Mouse (Mus musculus) kidney, embryonic 15.5 days (tissue): ENCODE measurements around the gene Ehd3. TPM values are rescaled to one million over a fixed set of nuclear protein-coding genes. Genes with fewer than 3 reads are reported as not detected.
"Not testable (repeated sequence)": the region's sequence is repeated elsewhere in the genome, so short reads cannot be mapped to it uniquely, and the experiment has no call there.

Source experiments
- ATAC-seq: fragments of 200-750 bp; cut with Nextera tagmentation; replicated peaks from 2 replicates; pipeline ENCODE4 v1.8.0; 2017; ENCODE audit warnings: moderate TSS enrichment; ENCODE audit not compliant: low FRiP score
- H3K27ac ChIP-seq: fragments of 300-500 bp; sonication (generic); 2 replicates; pipeline ENCODE4 v1.5.1; 2015; ENCODE audit warnings: mild to moderate bottlenecking, inconsistent platforms
- H3K27me3 ChIP-seq: fragments of 300-500 bp; sonication (generic); 2 replicates; pipeline ENCODE4 v1.6.1; 2015; ENCODE audit warnings: inconsistent platforms
- H3K36me3 ChIP-seq: fragments of 300-500 bp; sonication (generic); 2 replicates; pipeline ENCODE4 v1.6.1; 2015; ENCODE audit warnings: inconsistent platforms
- H3K4me1 ChIP-seq: fragments of 300-500 bp; sonication (generic); 2 replicates; pipeline ENCODE4 v1.6.1; 2015; ENCODE audit warnings: inconsistent platforms
- H3K4me2 ChIP-seq: fragments of 300-500 bp; sonication (generic); 2 replicates; pipeline ENCODE4 v1.6.1; 2015; ENCODE audit warnings: moderate library complexity, mild to moderate bottlenecking, inconsistent platforms
- H3K4me3 ChIP-seq: fragments of 300-500 bp; sonication (generic); replicated peaks from 2 replicates; pipeline ENCODE4 v1.5.1; 2015; ENCODE audit warnings: mild to moderate bottlenecking, inconsistent platforms
- H3K9ac ChIP-seq: fragments of 300-500 bp; sonication (generic); 2 replicates; pipeline ENCODE4 v1.6.1; 2015; ENCODE audit warnings: mild to moderate bottlenecking, inconsistent platforms
- H3K9me3 ChIP-seq: fragments of 300-500 bp; sonication (generic); replicated peaks from 2 replicates; pipeline ENCODE4 v1.6.1; 2016; ENCODE audit warnings: inconsistent platforms
- WGBS: fragments of 180-500 bp; shearing (Covaris S2); methylation state at CpG from one replicate; pipeline ENCODE4 v1.1.7; 2015; ENCODE audit warnings: mixed read lengths; 5-methylcytosine and 5-hydroxymethylcytosine counted together
- polyA plus RNA-seq: library from polyadenylated mRNA; unstranded; fragments of >200 nt; fragmentation: Nextera tagmentation; extraction: Ambion mirVana; gene quantifications from 2 replicates; pipeline ENCODE4 v1.2.1, GENCODE M21; 2015

Gene Ehd3
- polyA plus RNA-seq, 1 experiment from 2014 or later, result 21.3 TPM

GRCm38 (mm10) chr17:73830511-73830910 lies 26.6 kb downstream of the Ehd3 start:
- Histone ChIP-seq H3K4me2 (no peak overlapping the region), H3K9me3 (no peaks in the 10 kb centered on the region), H3K36me3 (peaks cover 13% of the 10 kb centered on the region), H3K27ac (no peak overlapping the region), H3K9ac (no peak overlapping the region), H3K27me3 (no peaks in the 10 kb centered on the region), H3K4me3 (no peak overlapping the region), H3K4me1 (no peaks in the 10 kb centered on the region)
- 81% methylated on average over 1 of the region's 1 CpGs for WGBS
- ATAC-seq, result no peak

GRCm38 (mm10) chr17:73831427-73831826 lies 27.5 kb downstream of the Ehd3 start:
- 29% methylated on average over 4 of the region's 4 CpGs for WGBS
- Histone ChIP-seq H3K4me2 (no peak overlapping the region), H3K4me1 (no peaks in the 10 kb centered on the region)

GRCm38 (mm10) chr17:73832901-73833300 lies 29.0 kb downstream of the Ehd3 start:
- no peak for ATAC-seq
- Histone ChIP-seq H3K9ac (no peak overlapping the region), H3K9me3 (no peaks in the 10 kb centered on the region), H3K36me3 (peaks cover 5% of the 10 kb centered on the region; the same call in 1 of the 2 replicates), H3K27me3 (no peaks in the 10 kb centered on the region), H3K27ac (no peak overlapping the region), H3K4me1 (no peaks in the 10 kb centered on the region), H3K4me3 (no peak overlapping the region), H3K4me2 (no peak overlapping the region)
- WGBS, result 82% methylated on average over 1 of the region's 1 CpGs

More at GRCm38 (mm10) chr17:73831427-73831826, 27.5 kb downstream of the Ehd3 start:
- H3K27me3 ChIP-seq, result no peaks in the 10 kb centered on the region
- H3K27ac ChIP-seq, result no peak overlapping the region
- no peak overlapping the region for H3K9ac ChIP-seq
- no peak for ATAC-seq
- H3K4me3 ChIP-seq, result no peak overlapping the region
- peaks cover 13% of the 10 kb centered on the region for H3K36me3 ChIP-seq
- no peaks in the 10 kb centered on the region for H3K9me3 ChIP-seq

GRCm38 (mm10) chr17:73833474-73833873 lies 29.5 kb downstream of the Ehd3 start:
- Histone ChIP-seq H3K27ac (no peak overlapping the region), H3K36me3 (0 out of 2 replicates have a peak, but pooled peaks cover 5% of the 10 kb centered on the region), H3K4me1 (no peaks in the 10 kb centered on the region), H3K27me3 (no peaks in the 10 kb centered on the region), H3K9me3 (no peaks in the 10 kb centered on the region), H3K4me3 (no peak overlapping the region), H3K9ac (no peak overlapping the region), H3K4me2 (no peak overlapping the region)
- ATAC-seq, result no peak
- 76% methylated on average over 3 of the region's 3 CpGs for WGBS

GRCm38 (mm10) chr17:73836601-73837000 lies 32.7 kb downstream of the Ehd3 start:
- Histone ChIP-seq H3K4me2 (no peak overlapping the region), H3K9ac (no peak overlapping the region), H3K9me3 (no peaks in the 10 kb centered on the region), H3K27me3 (no peaks in the 10 kb centered on the region), H3K27ac (no peak overlapping the region), H3K4me3 (no peak overlapping the region), H3K4me1 (peaks cover 5% of the 10 kb centered on the region; the same call in 1 of the 2 replicates), H3K36me3 (no peaks in the 10 kb centered on the region)
- no peak for ATAC-seq
- WGBS, result 92% methylated on average over 3 of the region's 3 CpGs

- Histone ChIP-seq H3K27ac (no peak overlapping the region), H3K4me1 (peaks cover 5% of the 10 kb centered on the region; the same call in 1 of the 2 replicates), H3K9ac (no peak overlapping the region), H3K4me2 (no peak overlapping the region), H3K27me3 (no peaks in the 10 kb centered on the region), H3K9me3 (no peaks in the 10 kb centered on the region), H3K4me3 (no peak overlapping the region), H3K36me3 (no peaks in the 10 kb centered on the region)
- 89% methylated on average over 4 of the region's 4 CpGs for WGBS
- ATAC-seq, result no peak
These were observed 33.3 kb downstream of the Ehd3 start for GRCm38 (mm10) chr17:73837244-73837643.

GRCm38 (mm10) chr17:73839086-73839835 lies 35.3 kb downstream of the Ehd3 start:
- no peak overlapping the region for H3K9ac ChIP-seq
- no peaks in the 10 kb centered on the region for H3K27me3 ChIP-seq
- peaks cover 5% of the 10 kb centered on the region; the same call in 1 of the 2 replicates for H3K4me1 ChIP-seq
- WGBS, result 52% methylated on average over 3 of the region's 3 CpGs
- no peaks in the 10 kb centered on the region for H3K36me3 ChIP-seq
- no peak overlapping the region for H3K27ac ChIP-seq
- H3K4me2 ChIP-seq, result no peak overlapping the region
- ATAC-seq, result no peak
- H3K9me3 ChIP-seq, result no peaks in the 10 kb centered on the region
- H3K4me3 ChIP-seq, result no peak overlapping the region

- not testable (repeated sequence) for ATAC-seq, H3K9ac ChIP-seq, H3K27ac ChIP-seq, H3K4me3 ChIP-seq, H3K4me1 ChIP-seq, H3K4me2 ChIP-seq, H3K9me3 ChIP-seq, H3K27me3 ChIP-seq, H3K36me3 ChIP-seq
- 36% methylated on average over 1 of the region's 1 CpGs for WGBS
These were observed 35.9 kb downstream of the Ehd3 start for GRCm38 (mm10) chr17:73839876-73840275.

- H3K4me1 ChIP-seq, result peaks cover 5% of the 10 kb centered on the region; the same call in 1 of the 2 replicates
- no peak overlapping the region for H3K9ac ChIP-seq
- ATAC-seq, result no peak
- H3K36me3 ChIP-seq, result no peaks in the 10 kb centered on the region
- H3K27me3 ChIP-seq, result no peaks in the 10 kb centered on the region
- 68% methylated on average over 1 of the region's 1 CpGs for WGBS
- no peak overlapping the region for H3K4me2 ChIP-seq
- no peak overlapping the region for H3K4me3 ChIP-seq
- no peaks in the 10 kb centered on the region for H3K9me3 ChIP-seq
- no peak overlapping the region for H3K27ac ChIP-seq
These were observed 39.0 kb downstream of the Ehd3 start for GRCm38 (mm10) chr17:73842963-73843362.

GRCm38 (mm10) chr17:73845632-73846031 lies 41.7 kb downstream of the Ehd3 start:
- no peak for ATAC-seq
- H3K27me3 ChIP-seq, result no peaks in the 10 kb centered on the region
- 54% methylated on average over 3 of the region's 3 CpGs for WGBS

GRCm38 (mm10) chr17:73847399-73847798 lies 43.5 kb downstream of the Ehd3 start:
- H3K4me2 ChIP-seq, result no peak overlapping the region
- no peaks in the 10 kb centered on the region for H3K27me3 ChIP-seq
- H3K9me3 ChIP-seq, result no peaks in the 10 kb centered on the region
- H3K4me1 ChIP-seq, result no peaks in the 10 kb centered on the region
- H3K4me3 ChIP-seq, result no peak overlapping the region
- 0 out of 2 replicates have a peak, but pooled peaks have one; percentile 52 for ATAC-seq
- no peak overlapping the region for H3K27ac ChIP-seq
- no peak overlapping the region for H3K9ac ChIP-seq
- H3K36me3 ChIP-seq, result no peaks in the 10 kb centered on the region
- 89% methylated on average over 1 of the region's 1 CpGs for WGBS

More at GRCm38 (mm10) chr17:73845632-73846031, 41.7 kb downstream of the Ehd3 start:
- Histone ChIP-seq H3K4me3 (no peak overlapping the region), H3K4me1 (peaks cover under 1% of the 10 kb centered on the region; the same call in 1 of the 2 replicates), H3K4me2 (no peak overlapping the region), H3K27ac (no peak overlapping the region), H3K36me3 (no peaks in the 10 kb centered on the region), H3K9ac (no peak overlapping the region), H3K9me3 (no peaks in the 10 kb centered on the region)

- no peaks in the 10 kb centered on the region for H3K36me3 ChIP-seq
- H3K27me3 ChIP-seq, result no peaks in the 10 kb centered on the region
- no peak overlapping the region for H3K4me2 ChIP-seq
- no peaks in the 10 kb centered on the region; the same call in 1 of the 2 replicates for H3K9me3 ChIP-seq
- no peak for ATAC-seq
- 73% methylated on average over 11 of the region's 11 CpGs for WGBS
- H3K27ac ChIP-seq, result no peak overlapping the region
- no peak overlapping the region for H3K4me3 ChIP-seq
- H3K9ac ChIP-seq, result no peak overlapping the region
- H3K4me1 ChIP-seq, result no peaks in the 10 kb centered on the region
These were observed 49.1 kb downstream of the Ehd3 start for GRCm38 (mm10) chr17:73853041-73853440.
